Mouse (Mus musculus) olfactory bulb, adult 2 months (tissue): ENCODE results near the gene Zfp365.

ENCODE experiments used
- CTCF ChIP-seq: fragments of 200-500 bp; IDR thresholded peaks from 2 replicates; pipeline ENCODE4 v1.5.1; 2012; ENCODE audit warnings: low read depth, mild to moderate bottlenecking, low read length, moderate library complexity; ENCODE audit not compliant: insufficient read depth
- POLR2A ChIP-seq: fragments of 200-500 bp; IDR thresholded peaks from 2 replicates; pipeline ENCODE4 v1.6.1; 2012; ENCODE audit warnings: mild to moderate bottlenecking, low read depth, low read length, moderate library complexity; ENCODE audit not compliant: insufficient read depth

DNA sequence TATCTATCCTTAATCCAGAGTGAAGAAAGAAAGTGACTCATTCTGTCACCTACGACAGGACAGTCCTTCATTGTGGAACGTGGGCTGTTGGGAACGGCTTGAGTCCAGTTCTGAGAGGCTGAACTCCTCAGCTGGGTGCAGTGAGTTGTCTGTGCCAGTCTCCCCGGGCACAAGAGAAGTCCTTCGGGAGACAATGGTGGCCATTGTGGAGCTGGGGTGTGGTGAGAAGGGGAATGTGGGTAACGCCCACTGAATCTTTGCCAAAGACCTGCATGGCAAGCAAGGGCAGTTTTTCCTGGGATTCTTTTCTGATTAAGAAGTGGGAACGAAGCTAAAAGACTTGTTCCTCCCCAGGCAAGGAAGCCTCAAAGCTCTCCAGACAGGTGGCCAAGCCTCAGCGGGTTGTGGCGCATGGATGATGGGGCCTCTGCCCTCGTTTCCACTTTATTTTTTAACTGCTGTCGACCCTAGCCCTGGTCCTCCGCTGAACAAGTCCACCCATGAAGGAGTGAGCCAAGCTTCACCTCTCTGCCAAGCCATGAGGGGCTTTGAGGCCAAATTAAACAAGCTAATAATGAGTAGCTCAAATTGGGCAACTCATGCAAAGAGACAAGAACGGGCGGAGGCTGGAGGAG is 66.3 kb downstream of the Zfp365 start:
- TF ChIP-seq POLR2A: no peak
- TF ChIP-seq CTCF: no peak
